Mouse (Mus musculus): ENCODE results near the gene Anxa4. TPM values are rescaled to one million over a fixed set of nuclear protein-coding genes. Genes with fewer than 3 reads are reported as not detected.

Gene Anxa4
- total RNA-seq, 2 experiments from 2014 or later: 16.4 to 17.7 TPM

Other genes with a start within 250 kb of the Anxa4 start
- gene Asprv1, start 165.4 kb downstream of the Anxa4 start, total RNA-seq (2014; fragmentation: Nextera tagmentation): not detected in 2 replicates
- 0.98 TPM in 1 of 2 replicates, not detected in the other for gene Asprv1, start 165.4 kb downstream of the Anxa4 start, total RNA-seq (2017)
- gene Mxd1, start 124.4 kb downstream of the Anxa4 start, total RNA-seq (2014; fragmentation: Nextera tagmentation): 5.3 and 7.3 TPM in 2 replicates
- 16.3 and 20.0 TPM in 2 replicates for gene Mxd1, start 124.4 kb downstream of the Anxa4 start, total RNA-seq (2017)
- 58.6 and 108 TPM in 2 replicates for gene Snrnp27, start 109.1 kb downstream of the Anxa4 start, total RNA-seq (2014; fragmentation: Nextera tagmentation)
- 112 and 131 TPM in 2 replicates for gene Snrnp27, start 109.1 kb downstream of the Anxa4 start, total RNA-seq (2017)
- gene Gmcl1, start 60.2 kb downstream of the Anxa4 start, total RNA-seq (2014; fragmentation: Nextera tagmentation): 28.3 and 31.7 TPM in 2 replicates
- gene Gmcl1, start 60.2 kb downstream of the Anxa4 start, total RNA-seq (2017): 32.0 and 33.9 TPM in 2 replicates
- 28.2 and 40.2 TPM in 2 replicates for gene Aak1, start 55.9 kb upstream of the Anxa4 start, total RNA-seq (2014; fragmentation: Nextera tagmentation)
- 6.5 and 6.7 TPM in 2 replicates for gene Aak1, start 55.9 kb upstream of the Anxa4 start, total RNA-seq (2017)
- 84.0 and 103 TPM in 2 replicates for gene Nfu1, start 215.7 kb upstream of the Anxa4 start, total RNA-seq (2014; fragmentation: Nextera tagmentation)
- gene Nfu1, start 215.7 kb upstream of the Anxa4 start, total RNA-seq (2017): 57.8 and 80.8 TPM in 2 replicates
- 17.9 and 23.4 TPM in 2 replicates for gene Gfpt1, start 249.3 kb upstream of the Anxa4 start, total RNA-seq (2014; fragmentation: Nextera tagmentation)
- gene Gfpt1, start 249.3 kb upstream of the Anxa4 start, total RNA-seq (2017): 22.4 and 26.8 TPM in 2 replicates

Measured in granulocyte monocyte progenitor cell, adult 5-6 weeks (primary cell).